Mouse (Mus musculus): ENCODE measurements around the gene 4930578C19Rik. TPM values are rescaled to one million over a fixed set of nuclear protein-coding genes. Genes with fewer than 3 reads are reported as not detected.

4930578C19Rik gene
- polyA plus RNA-seq (2012; rRNA removed): 0.19 and 0.21 TPM in 2 replicates

- Histone ChIP-seq H3K36me3 (ENCODE audit: control insufficient read depth, insufficient read depth, low read length) (no peaks in the 10 kb centered on the region), H3K27ac (ENCODE audit: insufficient read depth, low read length) (no peak within 1 kb of the TSS), H3K4me3 (ENCODE audit: extremely low read depth, insufficient read depth, insufficient read length) (no peak within 1 kb of the TSS), H3K4me1 (ENCODE audit: control insufficient read depth, insufficient read depth, insufficient read length) (no peaks in the 10 kb centered on the region), H3K27me3 (ENCODE audit: control insufficient read depth, insufficient read depth, low read length) (no peaks in the 10 kb centered on the region)
- no peak for DNase-seq (ENCODE audit: low read depth in 1 of 2, low spot score in 2 of 2)
- 50% methylated on average over 8 of the region's 8 CpGs for WGBS
- TF ChIP-seq CTCF (IDR thresholded peaks at IDR 0.05; ENCODE audit: extremely low read depth, insufficient read depth, insufficient read length, insufficient replicate concordance) (no peak), POLR2A (IDR thresholded peaks at IDR 0.05; ENCODE audit: low read depth, low read length) (no peak)
These were observed at the start of gene 4930578C19Rik for GRCm38 (mm10) chrX:18461198-18461601. Gene 4930578C19Rik, minus strand, starts transcription at chrX:18461397.

DNA sequence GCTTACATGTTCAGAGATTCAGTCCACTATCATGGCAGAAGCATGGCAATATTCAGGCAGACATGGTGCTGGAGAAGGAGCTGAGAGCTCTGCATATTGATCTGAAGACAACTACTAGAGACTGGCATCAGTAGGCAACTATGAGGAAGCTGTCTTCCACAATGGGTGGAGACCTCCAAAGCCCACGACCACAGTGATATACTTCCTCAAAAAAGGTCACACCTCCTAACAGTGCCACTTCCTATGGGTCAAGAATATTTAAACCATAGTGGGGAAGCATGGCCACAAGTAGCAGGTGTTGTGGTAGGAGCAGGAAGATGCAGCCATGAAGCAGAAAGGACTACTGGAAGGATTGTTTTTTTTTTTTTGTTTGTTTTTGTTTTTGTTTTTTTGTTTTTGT lies 6.5 kb upstream of the 4930578C19Rik start:
- H3K4me3 ChIP-seq (ENCODE audit: extremely low read depth, insufficient read depth, insufficient read length): no peak overlapping the region
- H3K36me3 ChIP-seq (ENCODE audit: control insufficient read depth, insufficient read depth, low read length): no peaks in the 10 kb centered on the region
- WGBS: 16% methylated on average over 1 of the region's 1 CpGs
- no peak overlapping the region for H3K27ac ChIP-seq (ENCODE audit: insufficient read depth, low read length)
- DNase-seq (ENCODE audit: low read depth in 1 of 2, low spot score in 2 of 2): no peak
- H3K4me1 ChIP-seq (ENCODE audit: control insufficient read depth, insufficient read depth, insufficient read length): no peaks in the 10 kb centered on the region
- no peaks in the 10 kb centered on the region for H3K27me3 ChIP-seq (ENCODE audit: control insufficient read depth, insufficient read depth, low read length)
- no peak for TF ChIP-seq CTCF (IDR thresholded peaks at IDR 0.05; ENCODE audit: extremely low read depth, insufficient read depth, insufficient read length, insufficient replicate concordance)
- TF ChIP-seq POLR2A (IDR thresholded peaks at IDR 0.05; ENCODE audit: low read depth, low read length): no peak

DNA sequence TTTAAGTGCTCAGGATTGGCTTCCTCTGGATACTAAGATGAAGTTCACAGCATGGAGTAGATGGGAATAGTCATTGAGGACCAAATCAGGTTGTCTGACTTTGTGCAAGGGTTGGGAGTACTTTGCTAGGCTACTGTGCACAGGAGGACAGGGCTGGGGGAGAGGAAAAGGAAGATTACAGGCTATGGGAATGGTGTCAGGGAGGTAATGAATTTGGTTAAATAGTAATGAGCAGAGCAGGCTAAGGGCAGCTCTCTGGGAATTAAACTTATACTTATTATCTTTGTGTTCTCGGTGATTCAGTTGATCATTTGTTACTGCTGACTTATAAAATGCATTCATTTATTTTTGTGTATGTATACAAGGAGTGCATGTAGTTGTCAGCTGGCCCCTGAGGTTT lies 1.7 kb upstream of the 4930578C19Rik start:
- no peak overlapping the region for H3K4me3 ChIP-seq (ENCODE audit: extremely low read depth, insufficient read depth, insufficient read length)
- H3K27me3 ChIP-seq (ENCODE audit: control insufficient read depth, insufficient read depth, low read length): no peaks in the 10 kb centered on the region
- H3K4me1 ChIP-seq (ENCODE audit: control insufficient read depth, insufficient read depth, insufficient read length): no peaks in the 10 kb centered on the region
- H3K36me3 ChIP-seq (ENCODE audit: control insufficient read depth, insufficient read depth, low read length): no peaks in the 10 kb centered on the region
- TF ChIP-seq POLR2A (IDR thresholded peaks at IDR 0.05; ENCODE audit: low read depth, low read length): no peak
- TF ChIP-seq CTCF (IDR thresholded peaks at IDR 0.05; ENCODE audit: extremely low read depth, insufficient read depth, insufficient read length, insufficient replicate concordance): no peak
- DNase-seq (ENCODE audit: low read depth in 1 of 2, low spot score in 2 of 2): no peak
- WGBS: 81% methylated on average over 1 of the region's 1 CpGs
- H3K27ac ChIP-seq (ENCODE audit: insufficient read depth, low read length): no peak overlapping the region

- Histone ChIP-seq H3K36me3 (ENCODE audit: control insufficient read depth, insufficient read depth, low read length) (no peaks in the 10 kb centered on the region), H3K27me3 (ENCODE audit: control insufficient read depth, insufficient read depth, low read length) (no peaks in the 10 kb centered on the region), H3K27ac (ENCODE audit: insufficient read depth, low read length) (no peak overlapping the region), H3K4me3 (ENCODE audit: extremely low read depth, insufficient read depth, insufficient read length) (no peak overlapping the region), H3K4me1 (ENCODE audit: control insufficient read depth, insufficient read depth, insufficient read length) (no peaks in the 10 kb centered on the region)
- 44% methylated on average over 1 of the region's 1 CpGs for WGBS
- no peak for TF ChIP-seq POLR2A (IDR thresholded peaks at IDR 0.05; ENCODE audit: low read depth, low read length)
- TF ChIP-seq CTCF (IDR thresholded peaks at IDR 0.05; ENCODE audit: extremely low read depth, insufficient read depth, insufficient read length, insufficient replicate concordance): no peak
- no peak for DNase-seq (ENCODE audit: low read depth in 1 of 2, low spot score in 2 of 2)
These were observed 9.6 kb downstream of the 4930578C19Rik start for GRCm38 (mm10) chrX:18451559-18451958.

- TF ChIP-seq POLR2A (IDR thresholded peaks at IDR 0.05; ENCODE audit: low read depth, low read length) (no peak), CTCF (IDR thresholded peaks at IDR 0.05; ENCODE audit: extremely low read depth, insufficient read depth, insufficient read length, insufficient replicate concordance) (no peak)
- DNase-seq (ENCODE audit: low read depth in 1 of 2, low spot score in 2 of 2): peak in 1 of 2 experiments; percentile 2
- no peak overlapping the region for H3K27ac ChIP-seq (ENCODE audit: insufficient read depth, low read length)
- no peaks in the 10 kb centered on the region for H3K27me3 ChIP-seq (ENCODE audit: control insufficient read depth, insufficient read depth, low read length)
- H3K4me1 ChIP-seq (ENCODE audit: control insufficient read depth, insufficient read depth, insufficient read length): no peaks in the 10 kb centered on the region
- no peak overlapping the region for H3K4me3 ChIP-seq (ENCODE audit: extremely low read depth, insufficient read depth, insufficient read length)
- no peaks in the 10 kb centered on the region for H3K36me3 ChIP-seq (ENCODE audit: control insufficient read depth, insufficient read depth, low read length)
- WGBS: 36% methylated on average over 5 of the region's 5 CpGs
These were observed 19.1 kb downstream of the 4930578C19Rik start for GRCm38 (mm10) chrX:18442066-18442465.

- Histone ChIP-seq H3K27me3 (ENCODE audit: control insufficient read depth, insufficient read depth, low read length) (no peaks in the 10 kb centered on the region), H3K4me1 (ENCODE audit: control insufficient read depth, insufficient read depth, insufficient read length) (no peaks in the 10 kb centered on the region), H3K27ac (ENCODE audit: insufficient read depth, low read length) (no peak overlapping the region), H3K4me3 (ENCODE audit: extremely low read depth, insufficient read depth, insufficient read length) (no peak overlapping the region), H3K36me3 (ENCODE audit: control insufficient read depth, insufficient read depth, low read length) (no peaks in the 10 kb centered on the region)
- TF ChIP-seq POLR2A (IDR thresholded peaks at IDR 0.05; ENCODE audit: low read depth, low read length) (no peak), CTCF (IDR thresholded peaks at IDR 0.05; ENCODE audit: extremely low read depth, insufficient read depth, insufficient read length, insufficient replicate concordance) (no peak)
- no peak for DNase-seq (ENCODE audit: low read depth in 1 of 2, low spot score in 2 of 2)
- 82% methylated on average over 3 of the region's 3 CpGs for WGBS
These were observed 35.7 kb downstream of the 4930578C19Rik start for GRCm38 (mm10) chrX:18425451-18425850.

DNA sequence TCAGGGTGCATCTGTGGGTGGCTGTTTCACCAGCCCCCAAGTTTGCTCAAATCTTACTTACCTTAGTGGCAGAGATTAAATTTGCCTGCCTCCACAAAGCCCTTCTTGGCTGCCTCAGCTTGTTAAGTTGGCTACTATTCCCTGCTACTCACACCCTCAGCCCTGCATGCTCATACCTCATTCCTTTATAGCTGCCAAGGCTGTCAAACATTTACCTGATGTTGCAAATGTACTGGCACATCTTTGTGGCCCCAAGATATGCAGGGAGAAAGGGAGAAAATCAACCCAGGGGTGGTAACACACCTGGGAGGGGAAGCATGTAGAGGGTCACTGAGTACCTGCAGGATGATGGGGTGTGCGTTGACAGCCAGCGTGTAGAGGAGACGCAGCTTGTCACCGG lies 38.0 kb downstream of the 4930578C19Rik start:
- no peak overlapping the region for H3K27ac ChIP-seq (ENCODE audit: insufficient read depth, low read length)
- no peaks in the 10 kb centered on the region for H3K36me3 ChIP-seq (ENCODE audit: control insufficient read depth, insufficient read depth, low read length)
- H3K4me3 ChIP-seq (ENCODE audit: extremely low read depth, insufficient read depth, insufficient read length): no peak overlapping the region
- WGBS: 92% methylated on average over 4 of the region's 4 CpGs
- DNase-seq (ENCODE audit: low read depth in 1 of 2, low spot score in 2 of 2): no peak
- no peaks in the 10 kb centered on the region for H3K4me1 ChIP-seq (ENCODE audit: control insufficient read depth, insufficient read depth, insufficient read length)
- H3K27me3 ChIP-seq (ENCODE audit: control insufficient read depth, insufficient read depth, low read length): no peaks in the 10 kb centered on the region
- TF ChIP-seq CTCF (IDR thresholded peaks at IDR 0.05; ENCODE audit: extremely low read depth, insufficient read depth, insufficient read length, insufficient replicate concordance) (no peak), POLR2A (IDR thresholded peaks at IDR 0.05; ENCODE audit: low read depth, low read length) (no peak)
